Mouse (Mus musculus) kidney, adult 11 months (tissue): ENCODE results near the gene Cblb.

Source experiments
- DNase-seq: peaks from one replicate; pipeline ENCODE4 v3.0.0; 2022

The Cblb gene

DNA sequence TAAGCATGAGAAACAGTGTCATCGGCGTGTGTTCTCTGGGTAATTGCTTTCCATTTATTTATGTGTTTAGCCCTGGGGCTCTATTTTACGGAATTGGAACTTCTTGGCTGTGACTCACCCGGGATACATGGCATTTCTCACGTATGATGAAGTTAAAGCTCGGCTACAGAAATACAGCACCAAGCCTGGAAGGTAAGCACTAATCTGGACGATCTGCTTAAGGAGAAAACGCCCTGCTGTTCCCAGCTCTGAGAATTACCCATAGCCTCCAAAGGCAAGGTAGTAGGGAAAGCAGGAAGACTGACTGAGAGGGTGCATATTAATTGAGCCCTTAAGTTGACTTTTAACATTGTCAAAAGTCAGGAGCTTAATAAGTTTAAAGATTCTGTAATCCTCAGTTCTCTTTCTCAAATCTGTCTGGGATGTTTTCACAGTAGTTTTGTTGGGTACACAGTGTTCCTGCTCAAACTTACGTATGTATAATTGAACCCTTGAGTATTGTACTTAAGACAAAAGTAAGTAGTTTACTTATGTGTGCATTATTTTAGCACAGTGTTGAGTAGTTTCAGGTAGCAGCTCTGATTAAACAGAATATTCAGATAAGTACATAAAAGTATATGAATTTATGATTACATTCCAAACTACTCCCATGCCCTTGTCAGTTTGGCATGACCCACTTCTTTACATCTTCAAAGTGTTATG lies 104.8 kb downstream of the Cblb start:
- no peak for DNase-seq

DNA sequence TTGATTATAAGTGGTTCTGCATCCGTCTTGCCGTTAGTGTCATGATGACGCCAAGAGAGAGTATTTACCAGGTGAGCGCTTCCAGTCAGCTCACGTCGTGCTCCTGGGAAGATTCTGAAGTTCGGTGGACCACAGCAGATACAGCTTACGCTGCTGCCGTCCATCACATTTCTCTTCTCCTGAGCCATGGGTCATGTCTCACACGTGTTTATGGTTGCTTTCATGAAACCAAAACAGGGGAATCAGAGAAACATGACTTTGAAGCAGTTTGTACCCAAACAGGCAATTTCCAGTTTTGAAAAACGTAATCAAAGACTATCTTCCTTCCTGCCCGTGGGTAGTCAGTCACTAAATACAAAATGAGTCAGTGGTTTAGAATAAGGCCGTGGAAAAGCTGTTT lies 112.1 kb downstream of the Cblb start:
- no peak for DNase-seq

DNA sequence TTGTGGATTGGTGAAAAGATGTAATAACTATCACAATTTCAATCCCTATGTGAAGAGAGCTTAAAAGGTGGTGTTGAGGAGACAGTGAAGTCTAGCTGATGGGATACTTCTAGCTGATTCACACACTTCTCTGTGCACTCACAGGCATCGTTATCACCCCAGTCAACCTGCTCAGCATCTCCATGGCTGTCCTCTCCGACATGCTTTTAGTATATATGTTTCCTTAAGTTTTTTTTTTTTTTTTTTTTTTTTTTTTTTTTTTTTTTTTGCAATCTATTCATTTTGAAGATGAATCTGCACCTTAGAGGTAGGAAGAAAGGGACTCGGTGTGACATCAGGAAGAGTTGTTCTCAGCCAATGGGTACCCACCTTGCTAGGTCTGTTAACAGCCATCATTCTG lies 112.8 kb downstream of the Cblb start:
- no peak for DNase-seq

DNA sequence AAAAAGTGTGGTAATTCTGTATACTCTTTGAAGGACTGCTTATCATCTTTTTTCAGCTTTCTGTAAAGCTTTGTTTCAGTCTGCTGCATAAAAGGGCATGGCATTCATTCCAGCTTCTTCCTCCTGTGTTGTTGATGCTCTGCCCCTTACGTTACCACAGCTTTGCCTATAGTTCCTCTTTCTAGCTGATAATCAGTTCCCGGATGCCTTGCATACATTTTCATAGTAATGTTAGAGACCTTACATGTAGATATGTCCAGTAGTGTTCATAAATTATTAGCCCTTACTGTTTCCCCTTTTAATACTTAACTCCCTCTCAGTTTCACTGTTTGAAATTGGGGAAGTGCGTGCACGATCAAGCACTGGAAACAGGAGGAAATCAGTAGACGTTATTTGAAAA lies 113.8 kb downstream of the Cblb start:
- DNase-seq: no peak

DNA sequence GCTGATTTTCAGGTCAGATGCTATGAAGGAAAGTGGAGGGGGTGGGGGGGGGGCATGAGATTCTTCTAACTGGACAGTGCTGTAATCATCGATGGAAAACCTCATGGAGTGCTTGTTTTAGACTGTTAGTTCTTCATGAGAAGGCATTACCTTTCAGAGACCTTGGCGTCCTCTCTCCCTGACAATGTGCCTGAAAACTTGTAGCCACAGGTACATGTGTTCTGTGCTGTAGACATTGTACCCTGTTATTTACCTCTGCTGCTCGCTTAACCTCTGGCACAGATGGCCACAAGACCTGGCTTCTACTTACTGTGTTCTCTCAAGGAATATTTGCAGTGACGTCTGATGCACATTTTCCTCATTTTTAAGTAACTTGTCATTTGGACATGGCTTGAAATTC lies 114.5 kb downstream of the Cblb start:
- DNase-seq: no peak

DNA sequence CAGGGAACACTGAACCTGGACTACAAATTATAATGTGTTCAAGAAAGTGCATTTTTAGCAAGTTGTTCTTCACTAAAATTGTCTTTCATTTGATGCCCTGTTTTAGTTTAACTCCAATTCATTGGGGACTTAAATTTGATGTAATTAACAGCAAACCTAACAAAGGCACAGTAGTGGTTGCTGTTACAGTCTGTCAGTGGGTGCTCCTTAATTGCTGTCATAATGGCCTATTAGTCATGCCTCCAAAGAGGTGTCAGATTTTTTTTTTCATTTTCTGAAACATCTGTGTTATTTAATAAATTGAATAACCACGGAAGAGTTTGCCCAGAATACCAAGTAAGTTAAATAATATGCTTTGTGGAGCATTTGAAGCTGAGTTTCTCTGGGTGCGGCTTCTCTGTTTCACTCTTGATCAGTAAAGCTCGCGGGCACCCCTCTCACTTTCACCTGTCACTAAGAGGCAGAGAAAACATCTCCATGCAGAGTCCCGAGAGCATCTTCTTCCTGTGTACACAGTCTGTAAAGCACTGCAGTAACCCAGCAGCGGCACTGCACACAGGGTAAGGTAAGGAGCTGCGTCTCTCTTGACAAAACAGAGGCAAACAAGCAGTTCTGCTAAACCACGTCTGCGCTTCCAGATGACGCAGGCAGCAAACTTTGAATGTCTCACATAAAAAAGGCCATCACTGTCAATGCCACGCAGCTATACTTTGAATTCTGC lies 116.1 kb downstream of the Cblb start:
- no peak for DNase-seq

DNA sequence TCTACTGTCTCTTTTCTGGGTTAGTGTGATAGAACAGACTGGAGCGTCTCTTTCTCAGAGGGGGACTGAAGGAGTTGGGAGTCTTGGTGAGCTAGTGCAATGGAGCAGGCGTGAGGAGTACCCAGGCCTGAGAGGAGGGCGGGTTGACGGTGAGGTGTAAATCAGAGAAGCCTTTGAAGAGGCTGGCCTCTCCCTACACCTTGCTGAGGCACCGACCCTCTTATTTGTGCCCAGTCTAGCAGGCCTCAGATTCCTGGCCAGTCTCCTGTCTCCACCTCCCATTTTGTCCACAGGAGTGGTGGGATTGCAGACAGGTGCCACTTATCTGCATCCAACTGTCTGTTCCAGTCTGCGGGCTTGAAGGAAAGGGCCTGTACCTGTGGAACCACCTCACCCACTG lies 117.0 kb downstream of the Cblb start:
- no peak for DNase-seq

DNA sequence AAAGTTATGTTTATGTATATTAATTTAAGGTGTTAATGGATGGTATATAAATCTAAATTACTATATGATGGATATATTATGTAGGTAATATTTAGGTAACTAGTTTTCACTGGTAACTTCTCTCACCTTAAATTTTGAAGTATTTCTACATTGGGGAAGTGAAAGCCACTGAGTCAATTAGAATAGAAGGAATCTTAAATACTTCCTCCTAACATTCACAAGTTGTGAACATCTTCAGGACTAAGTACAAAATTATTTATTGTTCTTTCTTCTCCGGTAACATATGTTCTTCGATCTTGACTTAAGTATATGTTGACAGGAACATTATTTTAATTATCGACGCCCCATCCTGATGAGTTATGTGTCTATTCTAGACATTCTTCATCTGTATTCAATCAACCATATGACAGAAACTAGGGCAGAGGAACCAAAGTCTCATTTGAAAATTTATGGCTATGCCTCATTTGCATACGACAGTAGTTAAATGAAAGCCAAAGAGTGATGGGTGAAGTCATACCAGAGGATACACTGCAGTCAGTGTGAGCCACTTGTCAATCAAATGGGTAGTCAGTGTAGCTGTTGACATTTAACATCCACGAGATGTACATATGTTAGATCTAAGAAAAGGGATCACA lies 118.2 kb downstream of the Cblb start:
- DNase-seq: no peak

DNA sequence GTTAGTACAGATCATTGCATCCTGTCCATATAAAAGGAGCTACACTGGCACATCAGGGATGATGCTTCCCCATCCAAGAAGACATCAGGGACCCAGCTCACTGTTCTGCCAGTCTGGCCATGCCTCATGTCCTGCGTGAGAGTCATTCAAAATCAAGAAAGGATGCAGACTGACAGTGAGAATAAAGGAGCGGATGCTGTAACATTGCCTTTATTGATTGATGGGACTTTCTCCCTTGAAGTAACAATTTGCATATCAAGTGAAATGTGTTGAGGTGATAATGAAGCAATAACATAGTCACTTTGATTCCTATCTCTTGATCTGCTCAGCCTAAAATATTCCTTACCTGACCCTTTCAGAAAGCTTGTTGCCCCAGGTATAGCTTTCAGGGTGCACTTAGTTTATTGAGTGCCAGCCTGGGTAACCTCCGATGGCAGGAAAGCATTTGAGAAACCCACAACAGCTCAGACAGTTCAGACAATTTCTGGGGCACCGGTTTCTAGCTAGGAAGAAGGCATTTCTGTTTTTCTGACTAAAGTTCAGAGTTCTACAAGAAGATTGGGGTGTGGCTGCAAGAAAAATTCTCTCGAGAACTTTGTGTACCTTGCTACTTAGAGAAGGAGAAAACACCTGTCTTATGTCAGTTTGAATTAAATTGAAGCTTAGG lies 124.1 kb downstream of the Cblb start:
- no peak for DNase-seq

DNA sequence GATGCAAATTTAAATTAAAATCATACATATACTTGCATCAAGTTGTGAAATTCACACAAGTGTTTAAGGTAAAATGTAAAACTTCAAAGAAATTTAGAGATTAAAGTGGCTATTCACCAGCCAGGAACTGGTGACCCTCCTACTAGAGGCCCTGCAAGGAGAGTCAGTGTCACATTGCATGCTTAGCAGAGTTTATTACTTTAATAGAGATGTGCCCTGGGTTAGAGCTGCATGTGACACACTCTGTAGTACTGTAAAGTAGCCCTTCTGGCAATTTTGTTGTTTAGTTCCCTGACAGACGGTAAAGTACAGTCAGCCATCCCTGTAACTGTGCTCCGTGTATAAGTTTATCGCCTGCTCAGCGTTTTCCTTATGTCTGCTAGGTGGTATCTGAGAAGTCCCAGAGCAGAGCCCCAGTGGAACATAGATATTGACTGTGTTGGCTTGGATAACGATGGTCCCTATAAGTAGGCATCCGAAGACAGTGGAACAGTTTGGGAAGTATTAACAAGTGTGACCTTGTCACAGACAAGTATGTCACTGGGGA lies 129.0 kb downstream of the Cblb start:
- DNase-seq: no peak

DNA sequence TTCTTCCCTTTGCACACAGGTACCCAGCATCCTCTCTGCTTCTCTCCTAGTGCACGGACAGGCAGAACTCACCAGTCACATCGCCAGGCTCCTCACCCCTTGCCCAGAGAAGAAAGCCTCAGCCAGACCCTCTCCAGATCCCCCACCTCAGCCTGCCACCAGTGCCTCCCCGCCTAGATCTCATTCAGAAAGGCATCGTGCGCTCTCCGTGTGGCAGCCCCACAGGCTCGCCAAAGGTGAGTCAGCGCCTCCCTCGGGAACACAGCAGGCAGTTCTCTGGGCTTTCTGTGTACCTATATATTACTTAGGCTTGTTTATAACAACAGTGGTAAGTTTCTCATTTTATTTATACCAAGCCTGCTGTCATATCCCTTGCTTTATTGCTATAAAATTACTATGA lies 133.2 kb downstream of the Cblb start:
- DNase-seq: no peak

DNA sequence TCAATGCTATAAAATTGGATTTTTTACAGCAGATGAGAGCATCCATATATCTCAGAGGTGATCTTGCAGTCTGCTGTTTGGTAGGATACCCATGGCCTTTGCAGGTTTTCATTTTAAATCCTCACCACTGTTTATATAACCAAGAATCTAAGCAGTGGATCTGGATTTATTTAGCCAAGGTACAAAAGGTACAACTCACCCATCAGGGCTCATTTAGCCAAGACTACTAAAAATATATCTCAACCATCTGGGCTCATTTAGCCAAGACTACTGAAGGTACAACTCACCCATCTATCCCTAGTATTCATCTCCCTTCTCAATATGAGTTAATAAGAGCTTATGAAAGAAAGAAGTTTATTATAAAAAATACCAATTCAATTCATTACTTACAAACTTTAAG lies 142.2 kb downstream of the Cblb start:
- no peak for DNase-seq

DNA sequence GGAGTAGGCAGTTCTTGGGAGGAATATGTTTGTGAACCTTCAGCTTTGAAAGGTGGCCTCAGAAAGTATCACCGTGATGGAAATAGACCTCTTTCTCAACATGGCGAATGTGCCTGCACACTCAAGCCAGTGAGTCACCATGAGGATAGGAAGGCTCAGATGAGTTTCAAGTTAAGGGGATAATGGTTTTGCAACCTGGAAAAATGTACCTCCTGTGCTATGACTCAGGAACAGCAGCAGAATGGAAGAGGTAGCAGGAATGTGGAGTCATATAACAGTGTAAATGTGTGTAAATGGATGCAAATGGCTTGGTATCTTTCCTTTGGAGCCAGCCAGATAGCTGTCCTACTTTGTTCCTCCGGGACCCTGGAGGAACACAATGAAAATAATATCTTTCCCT lies 148.8 kb downstream of the Cblb start:
- DNase-seq: no peak

DNA sequence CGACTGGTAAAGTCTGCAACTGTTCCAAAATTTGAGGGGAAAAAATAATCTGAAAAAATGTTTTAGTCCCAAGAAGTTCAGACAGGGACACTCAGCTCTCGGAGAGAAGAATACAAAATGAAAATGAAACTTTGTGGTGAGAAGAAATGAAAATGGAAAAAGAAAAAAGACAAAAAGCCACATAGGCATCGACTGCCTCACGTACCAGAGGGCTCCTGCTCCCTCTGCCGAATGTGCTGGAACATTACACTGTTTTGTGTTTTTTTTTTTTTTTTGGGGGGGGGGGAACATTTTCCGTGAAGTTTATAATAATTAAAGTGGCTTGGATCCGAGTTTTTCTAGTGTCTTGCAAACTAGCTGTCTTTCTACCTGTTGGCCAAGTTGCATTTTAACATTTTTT lies 151.0 kb downstream of the Cblb start:
- DNase-seq: no peak

DNA sequence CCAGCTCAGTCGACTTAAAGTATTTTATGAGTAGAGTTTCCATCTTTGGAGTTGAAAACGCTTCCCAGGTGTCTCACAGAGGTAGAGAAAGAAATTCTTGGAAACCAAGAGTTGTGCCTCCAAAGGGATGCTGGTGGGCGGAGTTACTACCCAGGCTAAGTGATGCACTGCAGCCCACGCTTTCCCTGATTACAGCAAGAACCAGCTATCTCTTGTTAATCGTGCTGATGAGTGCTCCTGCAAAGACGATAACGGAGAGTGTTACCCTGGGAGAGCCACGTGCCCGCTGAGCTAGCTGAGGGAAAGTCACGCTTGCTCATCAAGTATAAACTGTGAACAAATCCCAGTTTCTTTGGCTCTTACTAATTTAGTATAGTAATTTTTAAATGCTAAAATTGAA lies 153.3 kb downstream of the Cblb start:
- no peak for DNase-seq

DNA sequence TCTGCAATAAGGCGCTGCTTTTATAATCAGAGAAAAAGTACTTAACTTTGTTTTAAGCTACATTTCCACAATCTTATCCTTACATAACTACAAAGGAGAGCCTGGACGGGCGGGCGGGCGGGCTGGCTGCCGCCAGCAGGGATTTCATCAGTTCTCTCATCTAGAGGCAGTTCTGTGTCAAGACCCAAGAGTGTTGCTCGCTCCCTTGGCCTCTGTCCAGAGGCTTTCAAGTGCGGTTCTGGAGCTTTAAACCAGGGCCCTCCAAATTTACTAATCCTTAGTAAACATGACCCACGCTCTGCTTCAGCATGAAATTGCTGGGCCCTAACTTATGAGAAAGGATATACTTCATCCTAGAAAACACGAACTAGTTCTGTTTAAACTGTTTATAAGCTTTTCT lies 155.7 kb downstream of the Cblb start:
- DNase-seq: no peak

DNA sequence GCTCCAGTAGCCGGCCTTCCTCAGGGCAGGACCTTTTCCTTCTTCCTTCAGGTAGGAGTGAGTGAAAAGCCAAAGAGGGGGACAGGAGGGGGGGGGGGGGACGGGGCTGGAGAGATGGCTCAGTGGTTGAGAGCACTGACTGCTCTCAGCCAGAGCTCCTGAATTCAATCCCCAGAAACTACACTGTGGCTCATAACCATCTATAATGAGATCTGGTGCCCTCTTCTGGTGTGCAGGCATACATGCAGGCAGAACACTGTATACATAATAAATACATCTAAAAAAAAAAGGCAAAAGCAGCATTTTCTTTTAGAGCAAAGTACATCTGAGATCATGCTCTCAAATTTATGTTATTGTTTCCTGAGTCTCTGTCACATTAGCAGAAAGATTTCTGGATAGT lies 158.1 kb downstream of the Cblb start:
- no peak for DNase-seq

DNA sequence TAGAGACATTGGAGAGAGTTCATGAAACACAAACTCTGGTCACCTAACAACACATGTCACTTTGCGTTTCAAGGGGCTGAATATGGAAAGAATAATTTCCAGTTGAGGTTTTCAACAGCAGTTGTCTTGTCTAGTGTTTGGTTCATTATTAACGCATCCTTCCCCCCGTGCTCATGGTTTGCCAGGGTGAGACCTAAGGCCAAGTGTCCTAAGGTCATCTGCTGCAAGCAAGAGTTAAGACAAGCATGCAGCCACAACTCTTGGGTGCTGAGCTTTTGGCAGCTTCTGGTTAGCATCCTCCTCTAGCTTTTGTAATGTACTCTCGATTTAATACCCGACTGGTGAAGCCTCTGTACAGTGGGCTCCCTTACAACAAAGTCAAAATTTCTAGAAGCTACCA lies 159.7 kb downstream of the Cblb start:
- peak; percentile 56 for DNase-seq

DNA sequence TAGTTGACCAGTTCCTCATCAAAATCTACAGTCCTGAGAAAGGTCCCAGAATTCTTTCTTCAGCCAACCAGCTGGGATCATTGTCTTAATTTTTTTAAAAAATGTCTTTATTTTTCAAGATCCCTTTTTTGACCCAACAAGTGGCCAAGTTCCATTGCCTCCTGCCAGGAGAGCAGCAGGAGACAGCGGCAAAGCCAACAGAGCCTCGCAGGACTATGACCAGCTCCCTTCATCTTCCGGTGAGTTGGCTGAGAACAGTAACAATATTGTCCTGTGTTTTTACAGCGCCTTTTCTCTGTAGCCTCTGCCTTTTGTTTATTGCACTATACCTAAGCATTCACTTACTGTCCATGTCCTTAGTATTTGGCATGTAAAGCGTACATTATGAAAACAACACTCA lies 163.0 kb downstream of the Cblb start:
- DNase-seq: no peak

DNA sequence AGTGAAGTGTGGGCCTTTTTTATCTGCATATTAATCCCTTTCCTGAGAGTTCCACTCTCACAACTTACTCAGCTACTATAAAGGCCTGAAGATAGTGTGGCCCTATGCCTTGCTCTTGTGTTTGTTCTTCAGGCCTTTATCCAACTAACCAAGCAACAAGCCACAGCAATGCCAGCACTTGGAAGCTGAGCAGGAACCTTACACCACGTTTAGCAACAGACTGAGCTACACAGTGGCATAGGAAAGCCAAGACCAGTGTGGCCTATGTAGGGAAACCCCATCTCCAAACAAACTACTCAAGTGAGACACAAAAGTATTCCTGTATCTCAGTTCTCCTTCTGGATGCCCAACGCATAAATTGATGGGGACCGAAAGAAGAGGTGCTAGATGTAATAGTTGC lies 163.8 kb downstream of the Cblb start:
- no peak for DNase-seq

DNA sequence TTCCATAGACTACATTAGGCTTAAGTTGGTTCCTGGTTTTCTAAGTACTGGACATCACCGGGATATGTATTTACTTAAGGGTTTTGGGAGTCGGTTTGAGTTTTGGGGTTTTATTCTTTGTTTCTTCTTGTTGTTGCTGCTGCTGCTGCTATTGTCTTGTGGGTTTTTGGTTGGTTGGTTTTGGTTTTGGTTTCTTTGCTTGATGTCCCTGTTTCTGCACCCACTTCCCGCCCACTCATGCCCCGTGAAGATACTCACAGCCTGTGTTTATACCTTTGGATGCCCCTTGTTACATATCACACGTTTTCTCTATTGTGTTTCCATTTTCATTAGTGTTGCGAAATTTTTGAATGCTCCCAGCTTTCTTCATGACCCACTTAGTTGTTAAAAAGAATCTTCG lies 169.1 kb downstream of the Cblb start:
- no peak for DNase-seq

DNA sequence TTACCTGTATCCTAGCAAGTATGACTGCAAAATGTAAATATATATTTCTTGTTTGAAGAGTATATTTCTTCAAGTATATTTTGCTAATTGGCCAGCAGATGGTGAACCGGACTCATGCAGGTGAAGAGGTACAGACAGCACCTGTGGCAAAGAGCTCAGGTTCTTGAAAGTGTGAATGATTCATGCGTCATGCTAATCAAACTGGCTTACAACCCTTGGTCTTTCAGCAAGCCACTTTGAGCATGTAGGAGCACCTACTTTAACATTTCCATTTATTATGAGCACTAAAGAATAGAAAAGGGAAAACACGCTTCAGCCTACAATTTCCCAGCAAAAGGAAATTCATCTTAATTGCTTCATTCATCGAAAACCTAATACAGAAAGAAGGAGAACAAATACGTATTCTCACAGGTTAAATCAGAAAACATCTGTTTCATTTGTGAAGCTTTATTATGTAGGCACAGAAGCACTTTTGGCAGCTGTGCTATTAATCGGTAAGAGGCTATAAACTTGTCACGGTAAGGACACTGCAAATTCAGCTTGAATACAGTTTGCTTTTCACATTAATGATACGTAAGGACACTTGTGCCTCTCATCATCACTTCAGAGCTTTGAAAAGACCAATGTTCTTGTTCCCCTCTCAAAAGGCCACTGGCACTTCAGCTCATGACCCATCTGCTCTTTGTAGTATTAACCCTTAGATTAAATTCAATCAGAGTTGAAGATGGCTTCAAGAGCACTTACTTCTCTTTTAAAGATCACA lies 180.0 kb downstream of the Cblb start:
- no peak for DNase-seq

DNA sequence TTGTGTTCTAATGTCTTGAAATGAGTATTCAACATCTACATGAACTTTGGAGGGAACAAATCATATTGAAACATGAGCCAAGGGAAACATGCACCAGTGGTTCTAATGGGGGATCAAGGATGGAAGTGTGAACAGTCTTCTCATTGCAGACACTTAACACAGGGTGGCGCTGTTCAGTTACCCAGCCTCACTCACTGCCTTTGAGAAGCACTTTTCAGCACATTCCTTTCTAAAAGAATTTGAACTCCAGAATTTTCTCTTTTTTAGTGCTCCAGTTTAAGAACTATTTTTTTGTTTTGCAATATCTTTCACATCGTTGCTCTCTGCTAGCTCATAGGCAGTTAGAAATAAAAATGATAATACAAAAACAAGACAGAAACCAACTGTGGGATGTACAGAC lies 188.0 kb downstream of the Cblb start:
- DNase-seq: peak; percentile 7
